Mouse (Mus musculus) megakaryocyte, embryonic 14.5 days (primary cell): ENCODE data around the gene Gm6657.

Source experiments
- FLI1 ChIP-seq: IDR thresholded peaks from 2 replicates; pipeline ENCODE4 v1.6.1; 2012; ENCODE audit warnings: low read length, inconsistent platforms, mixed read lengths
- GATA1 ChIP-seq: IDR thresholded peaks from 3 replicates; pipeline ENCODE4 v1.6.1; 2012; ENCODE audit warnings: mixed read lengths, low read length, inconsistent platforms, borderline replicate concordance

- TF ChIP-seq GATA1, result no peak
- TF ChIP-seq FLI1, result no peak
Measured at GRCm38 (mm10) chr12:78153308-78154002, 40.6 kb upstream of the Gm6657 start.
